Comparison of ENCODE assay signal across 24 mouse cellular contexts in the genomic region with DNA sequence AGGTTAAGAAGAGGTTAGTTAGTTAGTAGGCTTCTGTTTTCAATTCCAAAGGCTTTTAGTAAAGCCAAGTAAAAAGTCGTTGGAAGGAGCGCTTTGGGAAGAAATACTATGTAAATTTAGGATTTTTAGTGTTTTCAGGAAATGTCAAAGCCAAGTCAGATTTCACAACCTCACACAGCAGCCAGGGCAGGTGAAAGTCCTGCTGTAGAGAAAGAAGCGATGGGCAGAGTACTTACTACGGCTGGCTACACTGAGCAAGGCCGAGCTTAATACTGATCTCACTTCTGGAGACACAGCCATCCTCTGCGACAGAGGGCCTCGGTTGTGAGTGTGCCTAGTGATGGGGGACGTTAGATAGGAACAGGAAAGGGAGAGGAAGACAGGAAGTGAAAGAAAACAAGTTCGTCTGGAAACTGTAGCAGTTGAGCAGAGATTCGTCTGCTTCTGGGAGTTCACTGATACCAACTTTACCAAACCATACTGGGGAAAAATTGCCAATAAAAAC. TPM values are rescaled to one million over a fixed set of nuclear protein-coding genes. Genes with fewer than 3 reads are reported as not detected.
A peak's percentile ranks its signal among the peaks of the same experiment; 100 is the strongest.
DNase-seq lines count a peak whose midpoint lies in the region; ATAC-seq and TF ChIP-seq lines count a peak whose summit lies in the region.
"Had no signal": no experiment of that assay in that cellular context is flagged by ENCODE, and none has a peak within 500 bp of the region (broad histone marks: within the 10 kb centered on the region; RNA-seq: fewer than 3 reads in every experiment).

No protein-coding gene starts in this region.

- H3K9me3 ChIP-seq in limb, embryonic 12.5 days = no peaks in the 10 kb centered on the region
- H3K9me3 ChIP-seq in limb, embryonic 10.5 days (replicated peaks) = no peaks in the 10 kb centered on the region
- H3K9me3 ChIP-seq: embryonic facial prominence, embryonic 12.5 days; forebrain, embryonic 12.5 days; heart, embryonic 15.5 days; megakaryocyte, embryonic 14.5 days; midbrain, embryonic 15.5 days; neural tube, embryonic 12.5 days had no signal

- no peak overlapping the region for H3K4me3 ChIP-seq in heart, adult 2 months
- no peak overlapping the region for H3K4me3 ChIP-seq in limb, embryonic 12.5 days (replicated peaks)
- H3K4me3 ChIP-seq in limb, embryonic 10.5 days = no peak overlapping the region
- H3K4me3 ChIP-seq in small intestine, adult 2 months (ENCODE audit: low read depth, low read length) = no peak overlapping the region
- H3K4me3 ChIP-seq: embryonic facial prominence, embryonic 12.5 days; forebrain, embryonic 12.5 days; heart, embryonic 15.5 days; megakaryocyte, embryonic 14.5 days; midbrain, embryonic 15.5 days; neural tube, embryonic 12.5 days had no signal

- no peak overlapping the region for H3K9ac ChIP-seq in heart, adult 2 months (ENCODE audit: low read depth, low read length)
- no peak overlapping the region for H3K9ac ChIP-seq in limb, embryonic 12.5 days (replicated peaks)
- H3K9ac ChIP-seq: embryonic facial prominence, embryonic 12.5 days; forebrain, embryonic 12.5 days; heart, embryonic 15.5 days; midbrain, embryonic 15.5 days; neural tube, embryonic 12.5 days had no signal

- TF ChIP-seq POLR2A in heart, adult 2 months (IDR thresholded peaks at IDR 0.05; ENCODE audit: insufficient read depth, low read depth, low read length) = no peak
- no peak for TF ChIP-seq POLR2A in small intestine, adult 2 months (IDR thresholded peaks at IDR 0.05; ENCODE audit: low read depth, low read length)

- H3K36me3 ChIP-seq in heart, adult 2 months (ENCODE audit: control insufficient read depth, insufficient read depth, low read length) = peaks cover 16% of the 10 kb centered on the region
- no peaks in the 10 kb centered on the region for H3K36me3 ChIP-seq in limb, embryonic 12.5 days
- H3K36me3 ChIP-seq in limb, embryonic 10.5 days = peaks cover 13% of the 10 kb centered on the region
- peaks cover 30% of the 10 kb centered on the region for H3K36me3 ChIP-seq in small intestine, adult 2 months (ENCODE audit: control insufficient read depth, insufficient read depth, low read length)
- H3K36me3 ChIP-seq: embryonic facial prominence, embryonic 12.5 days had no signal

- no peaks in the 10 kb centered on the region for H3K79me2 ChIP-seq in heart, adult 2 months (replicated peaks; ENCODE audit: control insufficient read depth, insufficient read depth, low read length)

- H3K27ac ChIP-seq in heart, adult 2 months = peak overlapping the region; percentile 27; the same call in 1 of the 2 replicates
- H3K27ac ChIP-seq in limb, embryonic 12.5 days = peak overlapping the region; percentile 41; the same call in 1 of the 2 replicates
- H3K27ac ChIP-seq in limb, embryonic 10.5 days = no peak overlapping the region
- H3K27ac ChIP-seq in small intestine, adult 2 months (ENCODE audit: insufficient read depth, low read depth, low read length) = peak overlapping the region; percentile 55
- H3K27ac ChIP-seq: embryonic facial prominence, embryonic 12.5 days; forebrain, embryonic 12.5 days; heart, embryonic 15.5 days; hindbrain, postnatal 0 days; midbrain, embryonic 15.5 days; neural tube, embryonic 12.5 days had no signal

- no peak overlapping the region for H3K4me2 ChIP-seq in limb, embryonic 12.5 days
- H3K4me2 ChIP-seq: embryonic facial prominence, embryonic 12.5 days; forebrain, embryonic 12.5 days; heart, embryonic 15.5 days; midbrain, embryonic 15.5 days; neural tube, embryonic 12.5 days had no signal

- TF ChIP-seq CTCF in heart, adult 2 months (IDR thresholded peaks at IDR 0.05) = no peak
- TF ChIP-seq CTCF in small intestine, adult 2 months (IDR thresholded peaks at IDR 0.05; ENCODE audit: extremely low read depth, insufficient read length, insufficient replicate concordance, low read depth, low read length) = no peak

- DNase-seq in heart, adult 2 months = no peak
- no peak for DNase-seq in heart, adult 18-20 months
- DNase-seq in limb, embryonic 10.5 days (ENCODE audit: low spot score) = no peak
- DNase-seq in induced T-regulatory cell, adult 2 months (ENCODE audit: low read depth) = peak; percentile 49
- DNase-seq in spleen, adult 18-20 months = no peak
- no peak for DNase-seq in kidney, postnatal 14 days
- DNase-seq: adrenal gland, postnatal 14 days; cerebellum, adult 2 months; cerebellum, postnatal 25 days; gastrocnemius, postnatal 25 days; kidney, adult 8-10 months; kidney, postnatal 10 days; lung, adult 2 months had no signal

- no peak for TF ChIP-seq EP300 in heart, adult 2 months (IDR thresholded peaks at IDR 0.05; ENCODE audit: insufficient read depth, low read depth, low read length)

- 62% methylated on average over 10 of the region's 10 CpGs for WGBS in heart, adult 2 months
- WGBS in limb, embryonic 12.5 days = 72% methylated on average over 10 of the region's 10 CpGs
- WGBS in limb, embryonic 10.5 days = 76% methylated on average over 10 of the region's 10 CpGs
- WGBS in small intestine, adult 2 months = 25% methylated on average over 10 of the region's 10 CpGs

- intact Hi-C loops in heart, adult 2 months (cut with DNase I) = no loop called here

- no peak for ATAC-seq in limb, embryonic 12.5 days (ENCODE audit: insufficient number of reproducible peaks, insufficient read depth, low FRiP score, low TSS enrichment, low read depth)
- ATAC-seq: hindbrain, postnatal 0 days; midbrain, embryonic 15.5 days had no signal

- H3K4me1 ChIP-seq in heart, adult 2 months (ENCODE audit: control insufficient read depth, insufficient read depth, low read length) = peaks cover 7% of the 10 kb centered on the region
- H3K4me1 ChIP-seq in limb, embryonic 12.5 days (replicated peaks) = peaks cover 11% of the 10 kb centered on the region
- peaks cover 6% of the 10 kb centered on the region; the same call in 1 of the 2 replicates for H3K4me1 ChIP-seq in limb, embryonic 10.5 days
- H3K4me1 ChIP-seq in small intestine, adult 2 months (ENCODE audit: control insufficient read depth, insufficient read depth, insufficient read length, low read length) = peaks cover 16% of the 10 kb centered on the region; the same call in 1 of the 2 replicates
- H3K4me1 ChIP-seq: midbrain, embryonic 15.5 days had no signal

- no peaks in the 10 kb centered on the region for H3K27me3 ChIP-seq in heart, adult 2 months (ENCODE audit: control insufficient read depth, insufficient read depth, low read length)
- H3K27me3 ChIP-seq in limb, embryonic 12.5 days = no peaks in the 10 kb centered on the region
- no peaks in the 10 kb centered on the region for H3K27me3 ChIP-seq in limb, embryonic 10.5 days (ENCODE audit: low read depth, poor library complexity, severe bottlenecking)
- H3K27me3 ChIP-seq in small intestine, adult 2 months (ENCODE audit: control insufficient read depth, insufficient read depth, low read length) = no peaks in the 10 kb centered on the region
- H3K27me3 ChIP-seq: embryonic facial prominence, embryonic 12.5 days; forebrain, embryonic 12.5 days; heart, embryonic 15.5 days; megakaryocyte, embryonic 14.5 days; midbrain, embryonic 15.5 days; neural tube, embryonic 12.5 days had no signal

RNA-seq across cellular contexts. Expression of gene Lmod3, which starts 36.8 kb away (rescaled TPM):
- 10 to 100 TPM; 50.1 to 63.0 TPM for total RNA-seq in heart, adult 2 months (2021)
- polyA plus RNA-seq in heart, adult 2 months (2012; rRNA removed) = 26.3 and 40.0 TPM in 2 replicates
- 10 to 100 TPM; 58.1 to 67.1 TPM for total RNA-seq in heart, adult 18-20 months (2021)
- 4.6 and 5.5 TPM in 2 replicates for polyA plus RNA-seq in limb, embryonic 12.5 days (2016; fragmentation: Nextera tagmentation; extraction: Ambion mirVana)
- 0.13 TPM in 1 of 2 replicates, not detected in the other for polyA plus RNA-seq in limb, embryonic 10.5 days (2016; fragmentation: Nextera tagmentation; extraction: Ambion mirVana)
- not detected in 2 replicates for polyA plus RNA-seq in small intestine, adult 2 months (2012; rRNA removed)
- total RNA-seq: adrenal gland, postnatal 14 days; layer of hippocampus, adult 18-20 months; layer of hippocampus, postnatal 25 days had no signal
- polyA plus RNA-seq: hindbrain, postnatal 0 days; midbrain, embryonic 15.5 days had no signal
